Mouse (Mus musculus): ENCODE measurements around the gene Tbxa2r. TPM values are rescaled to one million over a fixed set of nuclear protein-coding genes. Genes with fewer than 3 reads are reported as not detected.

Gene Tbxa2r
- 1 to 10 TPM; 4.6 to 6.0 TPM for total RNA-seq (2023)

DNA sequence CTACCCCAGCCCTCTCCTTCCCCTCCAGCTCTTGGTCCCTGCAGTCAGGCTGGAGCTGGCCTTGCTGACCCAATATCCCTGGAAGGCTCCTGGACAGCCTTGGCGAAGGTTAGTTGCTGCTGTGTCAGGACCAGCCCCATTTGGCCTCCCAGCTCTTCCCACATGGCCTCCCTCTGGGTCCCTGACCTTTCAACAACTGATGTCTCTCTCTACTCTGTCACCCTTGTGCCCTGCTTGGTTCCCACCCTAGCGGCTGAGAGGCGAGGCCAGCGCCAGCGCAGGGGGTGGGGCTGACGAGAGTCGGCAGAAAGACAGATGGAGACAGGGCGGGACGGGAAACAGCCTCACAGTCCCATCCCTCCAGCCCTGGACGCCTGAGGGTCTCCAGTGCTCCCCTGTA is at the start of gene Tbxa2r:
Gene Tbxa2r (plus strand): TSS at position 346 of the 400 bp plus-strand sequence.

GRCm38 (mm10) chr10:81291511-81292104 is 36.9 kb upstream of the Tbxa2r start, which contains the start of gene Tjp3:
TSS of gene Tjp3 (minus strand) at chr10:81291581.

DNA sequence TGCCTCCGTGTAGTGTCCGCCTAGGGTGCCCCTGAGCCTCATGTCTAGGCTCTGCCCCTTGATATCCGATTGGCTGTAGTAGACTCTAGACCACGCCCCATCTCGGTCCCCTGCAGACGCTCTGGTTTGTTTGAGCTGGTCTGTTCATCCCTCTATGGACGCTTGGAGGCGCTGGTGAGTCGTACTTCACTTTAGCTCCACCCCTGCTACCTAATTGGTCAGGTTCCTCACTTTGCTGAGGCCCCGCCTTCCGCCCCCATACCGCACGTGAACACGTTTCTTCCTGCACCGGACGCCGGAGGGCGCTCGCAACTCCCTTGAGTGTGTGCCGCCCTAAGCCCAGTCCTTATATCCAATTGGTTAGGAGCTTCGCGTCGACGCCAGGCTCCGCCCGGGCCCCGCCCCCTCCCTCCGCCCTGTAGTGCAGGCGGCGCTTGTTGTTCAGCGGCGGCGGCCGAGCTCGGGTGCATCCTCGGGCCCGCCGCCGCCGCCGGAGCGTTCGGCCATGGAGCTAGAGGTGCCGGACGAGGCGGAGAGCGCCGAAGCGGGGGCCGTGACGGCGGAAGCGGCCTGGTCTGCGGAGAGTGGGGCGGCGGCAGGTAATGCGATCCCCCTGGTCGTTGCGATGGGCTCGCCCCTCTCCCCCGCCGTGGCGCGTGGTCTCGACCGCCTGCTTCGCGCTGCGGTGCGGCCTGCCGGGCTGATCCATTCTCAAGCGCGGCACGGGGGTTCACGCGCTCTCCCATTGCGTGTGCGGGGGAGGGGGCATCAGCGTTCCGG is 35.8 kb upstream of the Tbxa2r start, which contains the start of gene Pip5k1c:
Gene Pip5k1c (plus strand): TSS at position 410 of the 780 bp plus-strand sequence.

GRCm38 (mm10) chr10:81320550-81321347 is 7.8 kb upstream of the Tbxa2r start, which contains the start of gene Cactin:
TSS of gene Cactin (plus strand) at chr10:81321103.

GRCm38 (mm10) chr10:81342686-81343505 is 14.4 kb downstream of the Tbxa2r start, which contains the start of gene Gipc3:
TSS of gene Gipc3 (minus strand) at chr10:81343266.

GRCm38 (mm10) chr10:81350351-81351063 is 22.0 kb downstream of the Tbxa2r start, which contains the start of gene Hmg20b:
TSS of gene Hmg20b (minus strand) at chr10:81350480.

DNA sequence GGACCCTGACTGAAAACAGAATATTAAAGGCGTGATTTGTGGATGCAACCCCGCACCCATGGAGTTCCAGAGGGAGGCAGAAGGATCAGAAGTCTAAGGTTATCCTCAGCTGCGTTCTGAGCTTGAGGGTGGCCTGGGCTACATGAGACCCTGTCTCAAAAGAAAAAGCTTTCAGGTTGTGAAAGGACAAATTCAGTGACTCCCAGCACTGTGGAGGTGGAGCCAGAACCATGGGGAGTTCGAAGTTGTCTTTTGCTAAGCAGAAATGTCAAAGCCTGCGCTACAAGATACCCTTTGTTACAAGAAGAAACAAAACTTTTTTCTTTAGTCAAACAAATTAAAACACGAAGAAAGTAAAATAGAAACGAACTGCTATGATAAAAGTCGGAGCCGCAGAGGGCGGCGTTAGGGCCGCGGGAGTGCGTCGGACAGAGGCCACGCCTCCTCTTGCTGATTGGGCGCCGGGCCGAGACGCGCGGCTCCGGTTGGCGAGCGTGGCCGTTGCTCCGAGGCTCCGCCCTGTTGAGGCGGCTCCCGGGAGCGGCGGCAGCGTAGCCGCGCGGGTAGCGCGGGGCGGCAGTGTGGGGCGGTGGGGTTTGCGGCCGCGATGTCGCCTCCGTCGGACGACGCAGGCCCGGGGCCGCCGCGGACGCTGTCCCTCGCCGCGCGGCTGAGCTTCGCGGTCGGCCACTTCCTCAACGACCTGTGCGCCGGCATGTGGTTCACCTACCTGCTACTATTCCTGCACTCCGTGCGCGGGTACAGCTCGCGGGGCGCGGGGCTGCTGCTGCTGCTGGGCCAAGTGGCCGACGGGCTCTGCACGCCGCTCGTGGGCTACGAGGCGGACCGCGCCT is 28.7 kb downstream of the Tbxa2r start, which contains the start of gene Mfsd12:
Gene Mfsd12 (plus strand): TSS at position 501 of the 854 bp plus-strand sequence.

DNA sequence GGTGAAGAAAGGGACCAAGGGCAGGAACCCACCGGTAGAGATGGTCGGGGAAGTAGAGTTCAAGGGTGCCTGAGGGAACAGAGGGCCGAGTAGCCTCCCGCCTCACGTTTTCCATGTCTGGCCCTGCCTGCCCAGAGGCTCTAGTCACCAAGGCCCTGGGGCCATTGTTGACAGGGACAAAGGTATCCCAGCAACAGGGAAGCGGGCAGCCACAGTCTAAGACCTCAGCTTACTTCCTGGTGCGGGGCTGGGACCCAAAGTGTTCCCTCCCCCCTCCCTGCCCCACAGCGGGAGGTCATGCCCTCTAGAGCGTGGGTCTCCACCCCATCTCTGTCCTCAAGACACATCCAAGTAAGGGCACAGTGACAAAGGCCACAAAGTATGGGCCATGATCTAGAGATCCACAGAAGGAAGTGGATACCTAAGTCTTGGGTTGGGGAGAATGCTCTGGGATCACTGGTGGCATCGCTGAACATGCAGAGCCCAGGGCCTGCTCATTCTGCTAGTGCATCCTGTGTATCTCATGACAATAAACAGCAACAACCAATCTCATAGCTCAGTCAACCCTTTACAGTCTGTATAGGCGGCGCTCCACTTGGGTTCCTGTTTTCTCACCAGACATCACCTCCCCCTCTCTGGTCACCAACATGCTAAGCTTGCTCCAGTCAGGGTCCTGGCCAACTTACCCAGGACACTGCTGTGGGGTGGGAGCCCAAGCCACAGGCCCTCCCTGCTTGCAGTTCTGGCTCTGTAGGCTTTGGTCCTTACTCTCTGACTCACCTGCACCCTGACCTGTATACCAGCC is 37.3 kb downstream of the Tbxa2r start, which contains the start of gene 4930404N11Rik:
Gene 4930404N11Rik (minus strand): TSS at position 145 of the 805 bp plus-strand sequence.

GRCm38 (mm10) chr10:81377793-81378552 is 49.4 kb downstream of the Tbxa2r start, which contains the start of gene Fzr1:
TSS of gene Fzr1 (minus strand) at chr10:81378516.

DNA sequence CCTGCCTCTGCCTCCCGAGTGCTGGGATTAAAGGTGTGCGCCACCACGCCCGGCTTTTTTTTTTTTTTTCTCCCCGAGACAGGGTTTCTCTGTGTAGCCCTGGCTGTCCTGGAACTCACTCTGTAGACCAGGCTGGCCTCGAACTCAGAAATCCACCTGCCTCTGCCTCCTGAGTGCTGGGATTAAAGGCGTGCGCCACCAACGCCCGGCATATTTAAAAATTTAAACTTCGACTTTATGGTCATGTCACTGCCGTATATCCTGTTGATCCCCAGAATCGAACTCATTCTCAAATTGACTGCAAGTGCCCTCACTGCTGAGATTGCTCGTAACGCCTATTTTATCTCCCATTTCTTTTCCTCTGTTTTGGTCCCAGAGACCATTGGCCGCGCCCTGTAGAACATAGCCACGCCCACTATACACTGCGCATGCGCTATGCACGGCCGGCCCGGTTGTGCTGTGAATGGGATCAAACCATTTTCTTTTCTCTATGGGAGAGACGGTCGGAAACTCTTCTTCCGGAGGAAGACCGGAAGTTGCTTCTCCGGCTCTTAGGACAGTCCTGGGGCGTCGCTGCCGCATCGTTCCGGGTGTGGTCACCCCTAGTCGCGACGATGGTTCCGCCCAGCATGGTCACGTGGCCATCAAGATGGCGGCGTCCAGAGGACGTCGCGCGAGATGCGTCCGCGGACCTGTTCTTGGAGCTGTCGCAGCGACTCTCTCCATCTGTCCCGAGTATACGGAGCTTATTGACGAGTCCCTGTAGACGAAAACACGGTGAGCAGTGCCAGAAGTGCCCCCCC is 55.5 kb downstream of the Tbxa2r start, which contains the start of the genes Dohh and Gm48551:
Gene Dohh (plus strand): TSS at position 627 of the 803 bp plus-strand sequence.
Gene Gm48551 (plus strand): TSS at position 665 of the 803 bp plus-strand sequence.

Other genes starting within 250 kb of the Tbxa2r start
- not detected for gene Creb3l3, start 229.9 kb upstream of the Tbxa2r start, total RNA-seq (2023)
- 100 to 1,000 TPM; 159 to 177 TPM for gene Map2k2, start 222.8 kb upstream of the Tbxa2r start, total RNA-seq (2023)
- gene Zbtb7a, start 193.5 kb upstream of the Tbxa2r start, total RNA-seq (2023), result 100 to 1,000 TPM in 1 of 2 experiments, 10 to 100 TPM in 1; 97.7 to 106 TPM
- 10 to 100 TPM; 70.9 to 76.2 TPM for gene Pias4, start 160.8 kb upstream of the Tbxa2r start, total RNA-seq (2023)
- 1,000 to 10,000 TPM; 1,844 to 1,917 TPM for gene Eef2, start 152.1 kb upstream of the Tbxa2r start, total RNA-seq (2023)
- gene Dapk3, start 145.7 kb upstream of the Tbxa2r start, total RNA-seq (2023), result 10 to 100 TPM; 79.5 to 87.1 TPM
- gene 4930442H23Rik, start 144.9 kb upstream of the Tbxa2r start, total RNA-seq (2023), result not detected
- gene Nmrk2, start 126.7 kb upstream of the Tbxa2r start, total RNA-seq (2023), result not detected
- gene Atcay, start 97.9 kb upstream of the Tbxa2r start, total RNA-seq (2023), result not detected
- gene Zfr2, start 95.6 kb upstream of the Tbxa2r start, total RNA-seq (2023), result 1 to 10 TPM; 3.4 to 4.6 TPM
- 10 to 100 TPM; 24.5 to 29.5 TPM for gene Matk, start 75.8 kb upstream of the Tbxa2r start, total RNA-seq (2023)
- 100 to 1,000 TPM; 106 to 112 TPM for gene Mrpl54, start 61.8 kb upstream of the Tbxa2r start, total RNA-seq (2023)
- gene Apba3, start 61.8 kb upstream of the Tbxa2r start, total RNA-seq (2023), result 10 to 100 TPM; 32.7 to 50.4 TPM
- gene Tjp3, start 37.1 kb upstream of the Tbxa2r start, total RNA-seq (2023), result 10 to 100 TPM; 14.0 to 18.9 TPM
- gene Pip5k1c, start 35.8 kb upstream of the Tbxa2r start, total RNA-seq (2023), result 100 to 1,000 TPM; 130 to 154 TPM
- gene Cactin, start 7.6 kb upstream of the Tbxa2r start, total RNA-seq (2023), result 10 to 100 TPM; 53.3 to 59.3 TPM
- under 1 TPM; 0.78 to 0.92 TPM for gene Gipc3, start 14.5 kb downstream of the Tbxa2r start, total RNA-seq (2023)
- gene Hmg20b, start 21.7 kb downstream of the Tbxa2r start, total RNA-seq (2023), result 10 to 100 TPM; 77.8 to 80.1 TPM
- 10 to 100 TPM; 11.6 to 13.5 TPM for gene Mfsd12, start 28.8 kb downstream of the Tbxa2r start, total RNA-seq (2023)
- gene 4930404N11Rik, start 37.1 kb downstream of the Tbxa2r start, total RNA-seq (2023), result 10 to 100 TPM in 1 of 2 experiments, 1 to 10 TPM in 1; 7.8 to 11.0 TPM
- gene Fzr1, start 49.8 kb downstream of the Tbxa2r start, total RNA-seq (2023), result 10 to 100 TPM; 47.9 to 55.7 TPM
- gene Dohh, start 55.7 kb downstream of the Tbxa2r start, total RNA-seq (2023), result 10 to 100 TPM; 36.0 to 37.0 TPM
- 1 to 10 TPM; 1.6 to 4.6 TPM for gene Gm48551, start 55.7 kb downstream of the Tbxa2r start, total RNA-seq (2023)
- gene Gm48552, start 60.3 kb downstream of the Tbxa2r start, total RNA-seq (2023), result 1 to 10 TPM; 4.3 to 5.4 TPM
- gene Smim24, start 64.3 kb downstream of the Tbxa2r start, total RNA-seq (2023), result 1 to 10 TPM; 5.8 to 9.2 TPM
- gene Nfic, start 126.9 kb downstream of the Tbxa2r start, total RNA-seq (2023), result 10 to 100 TPM; 15.0 to 22.8 TPM
- not detected for gene Celf5, start 154.0 kb downstream of the Tbxa2r start, total RNA-seq (2023)
- gene Ncln, start 167.7 kb downstream of the Tbxa2r start, total RNA-seq (2023), result 100 to 1,000 TPM; 113 to 131 TPM
- gene S1pr4, start 171.4 kb downstream of the Tbxa2r start, total RNA-seq (2023), result 10 to 100 TPM; 78.0 to 83.2 TPM
- gene Gna15, start 195.5 kb downstream of the Tbxa2r start, total RNA-seq (2023), result 1 to 10 TPM; 6.3 to 9.1 TPM
- gene Gna11, start 216.5 kb downstream of the Tbxa2r start, total RNA-seq (2023), result 10 to 100 TPM; 24.4 to 31.5 TPM
- gene Aes, start 230.8 kb downstream of the Tbxa2r start, total RNA-seq (2023), result 100 to 1,000 TPM; 336 to 341 TPM
- gene Tle2, start 245.8 kb downstream of the Tbxa2r start, total RNA-seq (2023), result 1 to 10 TPM; 3.7 to 4.7 TPM

Measured in B cell, adult 67 days (primary cell).